Mouse (Mus musculus): ENCODE data around the gene Snd1.

Gene Snd1

DNA sequence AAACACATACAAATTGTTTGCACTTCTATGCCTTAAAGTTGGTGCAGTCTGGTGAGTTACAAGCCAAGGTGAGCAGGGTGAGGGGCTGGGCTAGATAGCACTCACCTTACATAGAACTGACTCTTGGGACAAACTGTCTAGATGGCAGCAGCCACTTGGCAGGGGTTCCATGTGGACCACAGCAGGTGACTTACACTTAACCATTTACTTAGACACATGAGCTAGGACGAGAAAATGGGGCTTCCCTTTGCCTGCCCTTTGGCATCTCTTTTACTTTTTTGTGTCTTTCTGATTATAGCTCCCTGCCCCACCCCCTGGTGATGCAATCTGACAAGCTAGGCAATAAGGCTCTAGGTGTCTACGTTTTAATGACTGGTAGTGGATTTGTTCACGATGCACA lies 274.3 kb downstream of the Snd1 start:
- no peak for DNase-seq (ENCODE audit: low read depth, low spot score)

DNA sequence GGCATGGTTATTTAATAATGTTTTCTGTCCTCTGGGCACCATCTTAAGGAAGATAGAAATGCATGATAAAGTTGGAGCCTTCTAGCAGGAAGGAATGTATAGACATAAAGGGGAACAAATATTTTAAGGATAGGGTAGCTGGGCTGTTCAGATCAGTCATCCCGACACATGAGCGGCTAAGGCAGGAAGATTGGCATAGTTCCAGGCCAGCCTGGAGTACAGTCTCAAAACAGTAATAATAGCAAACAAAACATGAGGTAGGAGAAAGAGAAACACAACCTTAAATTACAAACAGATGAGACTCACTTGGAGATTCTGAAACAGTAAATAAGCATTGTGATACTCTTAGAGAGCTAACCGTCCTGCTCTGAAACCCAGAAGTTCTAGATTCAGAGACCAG lies 276.2 kb downstream of the Snd1 start:
- no peak for DNase-seq (ENCODE audit: low read depth, low spot score)

DNA sequence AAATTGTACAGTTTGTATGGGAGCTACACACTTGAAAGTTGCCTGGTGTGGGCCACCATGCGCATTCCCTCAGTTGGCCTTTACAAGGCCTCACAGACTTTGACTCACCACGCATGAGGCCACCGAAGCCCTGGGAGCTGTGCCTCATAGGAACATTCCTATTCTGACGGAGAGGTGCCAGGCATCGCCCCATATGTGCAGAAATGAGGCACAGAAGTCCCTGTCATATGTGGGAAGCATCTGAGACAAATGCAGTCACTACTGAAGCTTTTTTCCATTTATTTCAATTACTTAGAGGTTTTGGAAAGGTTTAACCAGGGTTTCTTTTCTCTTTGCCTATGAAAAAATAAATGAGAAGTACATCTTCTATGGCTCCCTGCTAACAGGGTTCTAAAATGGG lies 278.3 kb downstream of the Snd1 start:
- DNase-seq (ENCODE audit: low read depth, low spot score), result peak; percentile 60

DNA sequence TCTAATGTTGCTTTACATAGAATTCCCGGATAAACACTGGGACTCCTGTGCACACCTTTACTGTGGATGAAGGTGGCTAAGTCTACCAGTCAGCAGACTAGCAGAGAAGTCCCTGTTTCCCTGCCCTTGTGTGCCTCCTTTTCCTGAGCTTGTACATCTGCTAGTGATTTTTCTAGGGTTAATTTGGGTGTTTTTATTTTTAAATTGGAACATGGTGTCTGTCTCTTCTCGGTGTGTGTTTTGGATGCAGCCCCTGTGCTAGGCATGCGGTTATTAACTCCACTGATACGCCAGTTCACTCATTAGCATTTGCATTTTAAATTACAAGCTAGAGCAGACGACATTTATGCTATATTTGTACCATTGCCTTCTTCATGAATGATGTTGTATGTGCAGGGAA lies 278.7 kb downstream of the Snd1 start:
- DNase-seq (ENCODE audit: low read depth, low spot score), result peak; percentile 77

DNA sequence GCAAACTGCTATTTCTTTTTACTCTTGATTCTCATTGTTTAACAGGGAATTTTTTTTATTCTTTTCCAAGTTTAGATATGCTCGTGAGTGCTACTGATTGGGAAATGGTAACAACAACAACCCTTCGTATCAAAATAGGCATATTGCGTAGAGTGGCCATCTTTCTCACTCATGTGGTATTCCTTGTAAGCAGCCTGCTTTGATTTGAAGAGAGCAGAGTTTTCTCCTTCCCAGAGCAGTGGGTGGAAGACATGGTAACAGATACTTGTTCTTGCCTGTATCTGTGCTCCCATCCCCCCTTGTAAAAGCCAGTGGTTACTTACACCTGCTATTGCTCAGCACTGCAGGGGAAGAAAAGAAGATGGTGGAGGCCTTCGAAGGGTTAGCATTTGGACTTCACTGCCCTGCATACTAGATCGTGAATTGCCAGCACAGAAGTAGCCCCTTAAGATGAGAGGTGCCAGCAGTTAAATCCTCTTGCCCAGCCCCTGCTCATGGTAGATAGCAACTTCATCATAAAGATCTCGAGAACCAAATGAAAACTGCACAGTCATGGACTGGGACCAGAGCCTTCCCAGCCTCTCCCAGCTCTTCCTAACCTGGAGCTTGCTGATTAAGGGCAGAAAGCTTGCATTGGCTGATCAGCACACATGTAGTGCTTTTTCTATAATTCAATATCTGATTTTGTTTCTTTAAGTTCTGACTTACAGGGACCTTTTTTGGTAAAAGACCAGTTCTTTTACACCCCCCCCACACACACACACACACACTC lies 279.4 kb downstream of the Snd1 start:
- DNase-seq (ENCODE audit: low read depth, low spot score), result peak; percentile 58

DNA sequence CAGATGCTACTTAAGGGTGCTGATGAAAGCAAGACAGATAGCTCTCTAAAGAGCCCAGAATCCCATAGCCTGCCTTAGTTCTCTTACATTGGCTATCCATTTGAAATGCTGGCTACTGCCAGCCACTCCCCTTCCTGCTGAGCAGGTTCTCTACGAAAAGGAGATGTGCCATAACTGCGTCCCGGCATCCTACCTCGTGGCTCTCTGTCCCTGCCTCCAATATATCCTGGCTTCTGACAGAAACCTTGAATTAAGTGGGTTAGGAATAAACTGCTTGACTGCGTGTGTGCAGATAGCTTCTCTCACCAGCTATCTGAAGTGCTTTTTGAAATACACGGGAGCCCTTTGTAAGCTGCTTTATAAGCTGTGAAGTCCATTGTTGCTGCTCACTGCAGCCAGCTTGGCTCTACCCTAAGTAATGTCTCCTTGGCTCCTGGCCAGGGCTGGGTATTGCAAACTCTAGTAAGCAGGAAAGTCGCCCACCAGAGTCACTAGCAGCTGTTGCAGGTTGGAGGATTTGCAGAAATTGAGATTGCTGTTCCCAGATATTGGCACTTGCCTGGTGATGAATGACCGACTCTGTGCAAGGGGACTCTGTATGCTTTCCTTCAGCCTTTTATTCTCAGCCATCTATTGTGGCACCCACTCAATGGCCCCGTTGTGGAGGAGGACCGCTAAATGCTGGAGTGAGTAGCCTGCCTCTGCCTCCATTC lies 281.5 kb downstream of the Snd1 start:
- DNase-seq (ENCODE audit: low read depth, low spot score), result peak; percentile 75

DNA sequence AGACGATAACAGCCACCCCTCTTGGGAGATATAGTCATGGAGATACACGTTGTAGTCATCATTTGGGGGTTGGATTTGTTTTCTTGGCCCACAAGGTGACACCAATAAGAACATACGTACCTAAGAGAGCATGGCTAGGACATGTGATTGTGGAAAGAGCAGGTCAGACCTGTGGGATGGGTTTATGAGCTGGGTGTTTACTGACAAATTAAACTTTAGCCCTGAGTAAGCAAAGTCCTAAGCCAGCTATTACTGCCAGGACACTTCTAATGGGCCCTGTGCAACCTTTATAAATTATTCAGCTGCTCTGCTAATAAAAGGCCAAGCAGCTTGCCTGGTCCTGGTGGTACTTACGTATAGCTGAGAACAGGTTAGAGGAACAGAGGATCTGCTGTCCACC lies 283.4 kb downstream of the Snd1 start:
- no peak for DNase-seq (ENCODE audit: low read depth, low spot score)

DNA sequence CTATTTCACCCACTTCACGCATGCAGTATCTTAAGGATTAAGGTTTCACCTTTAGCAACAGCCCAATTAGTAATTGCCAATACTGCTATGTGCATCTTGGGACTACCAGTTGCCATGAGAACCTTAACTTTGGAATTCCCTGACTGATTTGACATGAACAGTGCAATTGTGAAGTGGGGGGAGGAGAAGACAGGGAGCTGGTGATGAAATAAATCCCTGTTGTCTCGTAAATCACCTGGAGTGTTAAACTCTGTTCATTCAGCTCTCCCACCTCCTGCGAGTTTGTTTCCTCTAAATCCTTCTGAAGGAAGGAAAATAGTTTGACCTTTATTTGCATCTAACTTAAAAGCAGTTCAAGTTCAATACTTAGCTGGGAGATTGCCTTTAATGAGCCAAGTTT lies 286.8 kb downstream of the Snd1 start:
- no peak for DNase-seq (ENCODE audit: low read depth, low spot score)

DNA sequence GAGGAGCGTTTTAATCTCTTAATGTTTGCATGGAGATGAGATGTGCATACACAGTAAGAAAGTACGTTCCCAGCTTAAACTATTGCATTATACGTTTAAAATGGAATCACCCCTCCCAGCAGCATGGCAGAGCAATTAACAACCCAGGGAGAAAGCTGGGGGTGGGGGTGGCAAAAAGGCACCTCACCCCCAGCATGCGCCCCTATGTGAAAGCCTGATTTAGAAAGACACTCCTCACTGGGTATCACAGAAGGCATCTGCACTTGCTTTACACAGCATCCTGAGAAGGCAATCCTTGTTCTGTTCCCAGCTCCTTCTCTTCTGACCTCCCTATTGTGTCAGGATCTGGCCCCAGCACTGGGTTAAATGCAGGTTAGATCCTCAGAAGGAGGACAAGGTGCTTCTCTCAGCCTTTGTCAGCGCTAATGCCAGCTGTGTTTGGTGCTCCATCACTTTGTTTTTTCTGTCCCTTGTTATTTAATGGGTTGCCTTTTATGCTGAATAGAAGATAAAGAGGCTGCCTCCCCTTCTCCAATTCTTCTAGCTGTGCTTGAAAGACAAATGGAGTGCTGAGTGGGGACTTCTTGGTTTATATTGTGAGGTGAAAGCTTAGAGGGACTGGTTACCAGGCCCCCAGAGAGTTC lies 287.3 kb downstream of the Snd1 start:
- DNase-seq (ENCODE audit: low read depth, low spot score), result no peak

DNA sequence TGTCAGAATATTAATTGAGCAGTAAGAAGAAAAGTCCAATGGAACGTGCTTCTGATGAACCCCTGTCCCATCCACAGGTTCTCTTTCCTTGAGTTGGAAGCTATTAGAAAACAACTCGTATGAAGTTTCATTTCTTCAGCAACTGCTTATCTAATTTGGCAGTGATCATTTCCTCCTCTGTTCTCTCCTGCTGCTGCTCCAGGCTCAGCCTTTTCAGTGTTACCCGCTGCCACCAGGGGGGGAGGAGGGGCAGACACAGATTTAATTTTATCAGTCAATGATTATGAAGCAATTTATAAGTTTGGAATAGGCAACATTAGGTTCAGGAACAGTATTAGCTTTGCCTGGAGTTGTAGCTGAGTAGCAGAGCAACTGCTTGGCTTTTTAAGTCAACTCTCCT lies 291.7 kb downstream of the Snd1 start:
- no peak for DNase-seq (ENCODE audit: low read depth, low spot score)

DNA sequence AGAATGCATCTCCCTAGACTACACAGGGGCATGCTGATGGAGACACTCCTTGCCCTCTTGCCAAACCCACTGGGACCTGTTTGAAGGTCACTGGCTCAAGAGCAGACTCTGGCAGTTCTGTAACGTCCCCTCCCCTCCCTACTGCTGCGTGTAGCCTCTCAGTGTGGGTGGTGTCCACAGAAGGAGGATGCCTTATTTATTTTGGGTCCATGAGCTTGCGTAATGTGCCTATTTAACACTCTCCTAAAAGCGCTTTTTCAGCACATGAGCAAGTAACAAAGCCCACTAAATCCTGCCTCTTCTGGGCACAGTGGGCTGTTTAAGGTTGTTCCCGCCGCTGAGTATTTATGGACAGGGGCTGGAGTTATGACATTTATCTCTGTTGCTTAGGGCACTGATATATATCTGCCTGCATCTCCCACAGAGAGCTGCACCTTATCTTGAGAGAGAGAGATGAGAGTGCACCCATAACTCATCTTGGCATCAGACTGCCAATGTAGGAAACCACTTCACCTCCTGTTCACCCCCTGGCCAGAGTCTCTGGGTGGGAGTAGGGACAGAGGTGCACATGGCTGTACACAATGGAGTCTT lies 293.0 kb downstream of the Snd1 start:
- DNase-seq (ENCODE audit: low read depth, low spot score), result peak; percentile 73

DNA sequence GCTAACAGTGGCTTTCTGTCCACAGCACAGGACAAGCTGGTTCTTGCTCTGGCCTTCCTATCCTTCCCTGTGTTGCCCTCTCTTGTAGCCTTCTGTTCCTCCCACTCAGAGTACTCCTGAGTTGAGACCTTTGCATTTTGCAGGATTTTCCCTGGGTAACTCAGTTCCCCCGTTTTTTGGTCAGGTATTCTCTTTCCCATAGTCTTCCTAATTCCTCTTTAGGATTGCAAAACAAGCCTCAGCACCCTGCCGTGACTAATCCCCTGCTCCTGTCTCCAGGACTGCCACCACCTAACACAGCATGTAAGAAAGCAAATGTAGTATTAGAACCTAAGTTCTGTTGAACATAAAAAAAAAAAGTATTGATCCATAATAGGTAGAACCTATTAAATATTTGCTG lies 296.4 kb downstream of the Snd1 start:
- DNase-seq (ENCODE audit: low read depth, low spot score), result no peak

DNA sequence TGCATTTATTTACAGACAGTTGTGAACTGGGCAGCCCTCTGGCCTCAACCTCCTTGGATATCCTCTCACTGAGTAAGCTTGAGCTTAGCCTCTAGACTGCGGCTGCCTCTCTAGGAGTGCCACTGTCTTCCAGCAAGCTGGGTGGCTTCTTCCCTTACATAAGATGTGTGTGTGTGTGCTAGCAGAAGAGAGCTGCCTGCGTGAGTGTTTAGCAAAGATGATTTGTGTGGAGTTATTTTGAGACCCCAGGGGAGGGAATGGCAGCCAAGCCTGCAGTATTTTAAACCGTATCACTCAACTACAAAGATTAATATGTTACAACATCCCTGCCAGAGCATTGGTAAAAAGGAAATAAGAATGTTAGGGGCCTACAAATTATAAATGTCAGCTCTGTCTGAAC lies 306.8 kb downstream of the Snd1 start:
- peak; percentile 89 for DNase-seq (ENCODE audit: low read depth, low spot score)

DNA sequence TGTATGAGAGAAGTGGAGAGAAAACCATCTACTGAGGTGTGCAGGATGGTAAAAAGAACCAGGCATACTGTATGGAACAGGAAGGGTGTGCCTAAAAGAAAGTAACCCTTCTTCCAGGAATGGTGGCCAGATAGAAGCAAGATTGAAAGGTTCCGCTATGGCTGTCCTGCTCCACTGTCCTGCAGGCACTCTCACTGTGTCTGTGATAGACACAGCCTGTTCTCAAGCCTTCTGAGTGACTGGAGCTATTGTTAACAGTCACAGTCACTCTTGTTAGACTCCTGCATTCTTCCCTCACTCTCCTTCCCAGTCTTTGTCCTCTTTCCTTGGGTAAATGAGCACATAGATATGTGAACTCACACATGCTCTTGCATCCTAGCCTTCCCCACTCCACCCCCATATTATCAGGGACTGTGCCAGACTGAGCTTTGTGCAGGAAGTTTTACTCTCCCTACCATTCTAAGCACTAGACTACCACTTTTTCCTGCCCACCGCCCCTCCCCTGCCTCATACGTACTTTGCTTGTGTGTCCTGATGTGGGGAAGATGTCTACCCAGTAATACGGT lies 308.2 kb downstream of the Snd1 start:
- DNase-seq (ENCODE audit: low read depth, low spot score), result no peak

DNA sequence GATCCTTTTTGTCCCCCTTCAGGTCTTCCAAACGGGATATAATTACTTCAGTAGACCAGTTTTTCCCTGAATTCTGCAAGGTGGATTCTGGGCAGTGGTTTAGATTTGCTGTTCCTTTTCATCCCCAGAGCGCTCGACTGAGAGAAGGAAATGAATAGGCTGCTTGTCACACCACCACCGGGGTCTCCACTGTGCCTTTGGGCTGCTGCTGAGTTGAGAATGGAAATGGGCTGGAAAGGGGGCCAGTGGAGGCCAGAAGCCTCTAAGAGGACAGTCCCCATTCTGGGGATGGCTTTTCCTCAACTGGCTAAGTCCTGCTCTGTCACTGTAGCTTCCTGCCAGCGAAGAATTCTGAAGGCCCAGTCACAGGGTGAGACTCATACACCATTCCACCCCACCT lies 309.0 kb downstream of the Snd1 start:
- no peak for DNase-seq (ENCODE audit: low read depth, low spot score)

DNA sequence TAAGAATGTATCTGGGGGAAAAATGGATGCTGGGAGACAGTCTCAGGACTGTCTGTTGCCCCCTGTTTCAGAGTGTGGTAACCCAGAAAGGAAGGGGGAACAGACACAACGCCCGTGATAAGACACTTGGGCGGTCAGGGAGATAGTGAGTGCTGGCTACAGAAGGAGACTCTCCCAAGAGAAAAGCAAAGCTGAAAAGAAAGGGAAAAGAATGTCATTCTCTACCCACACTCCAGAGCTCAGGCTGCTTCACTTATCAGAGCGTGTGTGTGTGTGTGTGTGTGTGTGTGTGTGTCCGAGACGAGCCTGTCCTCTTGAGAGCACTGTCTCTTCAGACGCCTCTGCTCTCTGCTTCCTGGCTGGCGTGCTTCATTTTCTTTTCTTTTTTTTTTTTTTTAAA lies 310.8 kb downstream of the Snd1 start:
- no peak for DNase-seq (ENCODE audit: low read depth, low spot score)

DNA sequence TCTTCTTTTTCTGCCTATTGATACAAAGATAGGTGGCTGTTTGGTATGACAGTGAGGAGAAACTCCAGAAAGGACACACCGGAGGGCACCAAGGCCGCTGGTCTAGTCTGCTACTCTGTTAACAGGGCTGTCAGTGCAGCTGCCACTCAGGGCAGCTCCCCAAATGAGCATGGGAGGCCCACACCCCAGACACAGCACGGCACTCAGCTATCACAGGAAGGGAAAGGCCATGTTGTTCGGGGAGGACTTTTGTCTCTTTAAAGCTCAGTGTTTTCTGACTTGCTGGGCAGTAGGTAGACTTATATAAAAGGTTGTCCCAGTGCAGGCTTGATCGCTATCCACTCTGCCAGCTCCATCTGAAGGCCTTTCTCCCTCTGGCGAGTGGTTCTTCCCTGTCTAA lies 312.2 kb downstream of the Snd1 start:
- no peak for DNase-seq (ENCODE audit: low read depth, low spot score)

DNA sequence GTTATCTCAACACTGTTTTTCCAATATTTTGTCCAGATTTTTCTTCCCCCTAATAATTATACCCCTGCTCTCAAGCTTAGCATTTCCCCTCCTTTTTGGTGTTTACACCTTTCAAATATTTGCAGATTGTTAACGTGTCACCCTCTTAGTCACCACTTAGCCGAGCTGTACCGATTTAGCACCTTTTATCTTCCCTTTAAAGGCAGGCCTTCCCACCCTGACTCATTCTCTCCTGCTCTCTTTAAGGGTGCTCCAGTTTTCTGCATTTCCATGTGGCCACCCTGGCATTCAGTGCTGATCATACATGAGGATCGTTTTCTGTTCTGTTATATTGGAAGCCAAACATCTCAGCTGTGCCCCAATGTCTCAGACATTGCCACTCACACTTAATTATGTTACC lies 314.7 kb downstream of the Snd1 start:
- no peak for DNase-seq (ENCODE audit: low read depth, low spot score)

DNA sequence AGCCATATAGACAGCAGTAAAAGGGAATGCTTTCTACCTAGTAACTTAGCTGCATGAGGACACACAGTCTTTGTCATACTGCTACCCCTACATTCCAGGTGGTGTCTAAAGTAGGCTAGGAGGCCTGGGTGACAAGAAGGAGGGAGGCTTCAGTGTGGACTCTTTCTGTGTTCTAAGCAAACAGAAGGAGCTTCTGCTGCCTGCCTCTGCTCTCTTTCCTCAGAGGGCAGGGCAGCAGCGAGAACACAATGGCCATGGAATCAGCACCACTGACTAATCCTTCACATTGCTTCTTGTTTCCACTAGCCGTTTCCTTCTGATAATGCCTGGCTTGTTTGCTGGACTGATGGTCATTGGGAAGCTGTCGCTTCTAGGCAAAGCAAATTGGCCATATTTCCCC lies 316.2 kb downstream of the Snd1 start:
- no peak for DNase-seq (ENCODE audit: low read depth, low spot score)

DNA sequence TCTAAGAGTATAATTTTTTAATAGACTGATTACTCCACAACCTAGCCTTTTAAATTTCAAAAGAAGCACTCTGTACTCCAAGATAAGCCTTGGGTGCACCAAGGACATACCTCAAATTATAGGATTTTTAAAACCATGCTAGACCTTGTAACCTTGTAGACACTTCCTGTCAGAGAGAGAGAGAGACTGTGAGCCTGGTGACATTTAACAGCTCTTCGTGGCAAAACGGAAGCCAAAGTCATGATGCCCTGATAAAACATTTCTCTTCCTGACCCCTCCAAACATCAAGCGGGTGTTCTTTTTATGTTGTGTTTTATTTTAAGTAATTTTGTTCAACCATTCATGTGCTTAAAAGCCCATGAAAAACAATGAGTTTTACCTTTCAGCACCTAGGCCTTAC lies 316.9 kb downstream of the Snd1 start:
- DNase-seq (ENCODE audit: low read depth, low spot score), result no peak

DNA sequence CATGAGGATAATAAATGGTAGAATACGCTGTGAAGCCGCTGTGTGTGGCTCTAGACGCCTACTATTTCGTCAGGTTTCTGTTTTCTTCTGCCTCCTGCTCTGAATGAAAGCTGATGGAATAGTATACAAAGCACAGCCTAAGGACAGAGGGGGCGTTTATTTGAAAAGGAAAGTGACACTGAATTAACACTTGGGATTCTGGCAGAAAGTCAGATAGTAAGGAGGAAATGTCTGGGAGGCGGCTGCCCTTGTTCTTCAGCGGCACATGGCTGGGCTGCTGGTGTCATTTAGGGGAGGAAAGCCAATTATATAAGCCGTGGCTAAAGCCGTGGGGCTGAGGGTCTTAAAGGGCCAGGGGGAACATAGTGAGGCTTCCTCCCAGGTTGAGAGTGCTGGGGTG lies 320.4 kb downstream of the Snd1 start:
- no peak for DNase-seq (ENCODE audit: low read depth, low spot score)

DNA sequence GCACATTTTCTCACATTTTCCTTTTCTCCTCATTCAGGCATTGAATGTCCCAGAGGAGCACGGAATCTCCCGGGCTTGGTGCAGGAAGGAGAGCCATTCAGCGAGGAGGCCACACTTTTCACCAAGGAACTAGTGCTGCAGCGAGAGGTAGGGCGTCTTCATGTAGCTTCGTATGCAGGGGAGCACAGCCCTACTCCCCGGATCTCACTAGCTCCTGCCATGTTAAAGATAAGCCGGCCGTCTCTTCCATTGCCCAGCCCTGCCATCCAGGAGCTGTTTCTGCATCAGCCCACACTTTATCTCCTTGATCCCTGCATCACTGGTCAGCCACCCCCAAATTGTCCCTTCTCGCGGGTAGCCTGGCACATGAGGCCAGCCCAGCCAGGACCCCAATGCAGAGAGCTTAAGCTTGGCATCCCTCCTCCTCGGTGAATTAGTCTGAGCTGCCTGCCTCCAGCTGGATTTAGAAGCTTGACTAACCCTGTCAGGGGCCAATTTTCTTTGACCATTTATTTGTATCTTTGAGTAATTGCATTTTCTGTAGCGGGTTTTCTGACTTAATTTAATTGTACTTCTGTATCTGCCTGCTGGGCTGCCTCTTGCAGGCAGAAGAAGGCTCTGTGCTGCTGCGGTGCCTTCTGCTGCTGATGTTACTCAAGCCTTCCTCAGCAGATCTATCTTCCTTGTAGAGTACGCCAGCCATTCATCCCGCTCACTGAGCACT lies 321.0 kb downstream of the Snd1 start:
- DNase-seq (ENCODE audit: low read depth, low spot score), result no peak
